Mouse (Mus musculus) ES-E14 (cell line): ENCODE measurements around the gene Atp8a1. TPM values are rescaled to one million over a fixed set of nuclear protein-coding genes. Genes with fewer than 3 reads are reported as not detected.

Experiments
- DNase-seq: peaks from one replicate; pipeline ENCODE4 v3.0.0-alpha.2; 2013; ENCODE audit warnings: low read depth, low spot score
- H3K27ac ChIP-seq: 2 replicates; pipeline ENCODE4 v1.5.1; 2012; ENCODE audit warnings: low read depth, mild to moderate bottlenecking, low read length, moderate library complexity, mixed read lengths; ENCODE audit not compliant: poor library complexity, insufficient read depth, severe bottlenecking
- H3K36me3 ChIP-seq: 2 replicates; pipeline ENCODE4 v1.6.1; 2012; ENCODE audit warnings: mild to moderate bottlenecking, low read length, moderate library complexity, mixed read lengths; ENCODE audit not compliant: control insufficient read depth, poor library complexity, insufficient read depth, severe bottlenecking
- H3K4me1 ChIP-seq, 2 experiments: fragments of 150-350 bp in 1 of 2; sonication (generic) in 1 of 2; 2 replicates each; pipeline ENCODE4 v1.6.1; 2012; ENCODE audit warnings: low read length in 2 of 2, mild to moderate bottlenecking in 1 of 2, mixed read lengths in 1 of 2; ENCODE audit not compliant: control insufficient read depth in 2 of 2, insufficient read depth in 2 of 2, poor library complexity in 1 of 2
- H3K4me3 ChIP-seq, 2 experiments: fragments of 150-350 bp in 1 of 2; sonication (generic) in 1 of 2; 2 replicates each; pipeline ENCODE4 v1.5.1; 2012; ENCODE audit warnings: low read length in 2 of 2, low read depth in 1 of 2, mild to moderate bottlenecking in 1 of 2, mixed read lengths in 1 of 2; ENCODE audit not compliant: insufficient read depth in 1 of 2, poor library complexity in 1 of 2, severe bottlenecking in 1 of 2
- H3K9ac ChIP-seq: 2 replicates; pipeline ENCODE4 v1.6.1; 2012; ENCODE audit warnings: low read depth, mild to moderate bottlenecking, low read length, mixed read lengths; ENCODE audit not compliant: poor library complexity, insufficient read depth, severe bottlenecking
- H3K9me3 ChIP-seq: fragments of 150-350 bp; sonication (generic); 2 replicates; pipeline ENCODE4 v1.6.1; 2012; ENCODE audit warnings: low read depth, mild to moderate bottlenecking, low read length; ENCODE audit not compliant: control insufficient read depth, insufficient read depth
- CHD2 ChIP-seq: IDR thresholded peaks from 2 replicates; pipeline ENCODE4 v1.6.1; 2014; ENCODE audit warnings: mild to moderate bottlenecking, low read depth, low read length, inconsistent platforms
- HCFC1 ChIP-seq: IDR thresholded peaks from 2 replicates; pipeline ENCODE4 v1.6.1; 2012; ENCODE audit warnings: low read length, inconsistent platforms, borderline replicate concordance; ENCODE audit not compliant: insufficient read depth
- MAFK ChIP-seq: IDR thresholded peaks from 2 replicates; pipeline ENCODE4 v1.6.1; 2014; ENCODE audit warnings: mild to moderate bottlenecking, low read depth, low read length, inconsistent platforms; ENCODE audit not compliant: insufficient read depth
- ZC3H11A ChIP-seq: IDR thresholded peaks from 2 replicates; pipeline ENCODE4 v1.6.1; 2012; ENCODE audit warnings: low read depth, mild to moderate bottlenecking, inconsistent platforms, low read length, borderline replicate concordance
- ZNF384 ChIP-seq: IDR thresholded peaks from 2 replicates; pipeline ENCODE4 v1.6.1; 2012; ENCODE audit warnings: low read depth, low read length, inconsistent platforms
- in situ Hi-C, 2 experiments: fragments of 600-800 bp; cut with MboI; formaldehyde crosslinking; loops; one replicate each; pipeline ENCODE4 v1.15.1; 2025; ENCODE audit warnings: low sequenced_read_pairs in 2 of 2, inconsistent platforms in 1 of 2; ENCODE audit not compliant: unreplicated experiment in 2 of 2
- total RNA-seq: library from RNA; depleted of rRNA; stranded (reverse); fragments of 300-350 nt; gene quantifications from 2 replicates; pipeline ENCODE4 v1.2.3, GENCODE M21; 2012

Atp8a1 gene
- total RNA-seq, 1 experiment = 13.7 TPM

DNA sequence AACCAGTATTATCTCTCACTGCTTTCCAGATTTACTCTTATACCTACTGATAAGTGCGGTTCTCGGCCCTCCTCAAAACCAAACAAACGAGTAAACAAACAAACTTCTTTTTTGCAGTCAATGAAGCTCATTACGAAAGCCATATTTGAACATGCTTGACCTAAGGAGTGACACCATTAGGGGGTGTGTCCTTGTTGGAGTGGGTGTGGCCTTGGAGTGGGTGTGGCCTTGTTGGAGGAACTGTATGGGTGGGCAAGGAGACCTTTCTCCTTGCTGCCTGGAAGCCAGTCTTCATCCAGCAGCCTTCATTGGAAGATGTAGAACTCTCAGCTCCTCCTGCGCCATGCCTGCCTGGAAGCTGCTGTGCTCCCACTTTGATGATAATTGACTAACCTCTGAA lies 13.4 kb downstream of the Atp8a1 start:
- Histone ChIP-seq H3K27ac (no peak overlapping the region), H3K36me3 (no peaks in the 10 kb centered on the region)
- in situ Hi-C loops = no loop called here

DNA sequence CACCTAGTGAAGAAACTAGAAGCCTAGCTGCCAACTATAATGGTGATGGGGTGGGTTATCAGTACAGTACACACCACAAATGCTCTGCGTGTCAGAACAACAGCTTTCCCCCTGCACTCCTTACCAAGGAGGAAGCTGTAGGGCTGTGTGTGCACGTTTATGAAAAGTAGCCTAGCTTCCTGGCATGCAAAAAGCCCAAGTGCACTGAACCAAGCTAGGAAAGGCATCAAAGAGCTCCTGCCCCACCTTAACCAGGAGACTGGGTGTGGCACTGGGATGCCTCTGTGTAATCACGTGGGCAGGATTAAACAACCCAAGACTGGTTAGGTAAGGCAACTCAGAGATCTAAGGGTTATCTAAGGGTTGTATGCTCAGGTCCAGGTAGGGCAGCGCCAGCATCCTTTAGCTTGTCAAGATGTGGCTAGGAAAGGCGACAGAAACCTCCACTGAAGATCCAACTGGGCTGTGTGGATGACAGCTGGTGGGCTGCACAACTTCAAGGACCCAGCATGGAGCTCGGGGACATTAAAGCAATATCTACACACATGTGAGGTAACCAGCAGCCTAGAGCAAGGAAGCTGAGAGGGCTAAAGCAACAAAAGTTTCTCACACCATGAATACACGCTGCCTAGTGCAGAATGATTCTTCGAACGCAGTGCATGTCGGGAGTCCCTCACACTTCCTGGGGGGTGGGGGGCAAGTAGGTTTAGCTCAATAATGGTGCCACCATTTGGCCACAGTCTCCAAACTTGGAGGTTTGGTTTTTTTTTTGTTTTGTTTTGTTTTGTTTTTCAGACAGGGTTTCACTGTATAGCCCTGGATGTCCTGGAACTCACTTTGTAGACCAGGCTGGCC lies 15.7 kb downstream of the Atp8a1 start:
- in situ Hi-C loops = no loop called here
- H3K36me3 ChIP-seq = no peaks in the 10 kb centered on the region
- no peak for DNase-seq
- H3K9me3 ChIP-seq = no peaks in the 10 kb centered on the region
- peaks cover 0 to 11% of the 10 kb centered on the region in 2 experiments; a peak in 2 of 4 replicates for H3K4me1 ChIP-seq
- no peak overlapping the region; the same call in 1 of the 2 replicates for H3K27ac ChIP-seq
- TF ChIP-seq ZC3H11A = no peak
- no peak for TF ChIP-seq CHD2
- no peak for TF ChIP-seq HCFC1
- TF ChIP-seq ZNF384 = no peak
- no peak for TF ChIP-seq MAFK
- no peak overlapping the region for H3K4me3 ChIP-seq
- no peak overlapping the region for H3K9ac ChIP-seq

More for the DNA sequence above, 13.4 kb downstream of the Atp8a1 start:
- no peak overlapping the region for H3K4me3 ChIP-seq
- no peak overlapping the region for H3K9ac ChIP-seq
- H3K9me3 ChIP-seq = no peaks in the 10 kb centered on the region
- TF ChIP-seq HCFC1 = no peak
- no peak for TF ChIP-seq ZC3H11A
- TF ChIP-seq MAFK = no peak
- no peak for TF ChIP-seq ZNF384
- no peak for TF ChIP-seq CHD2
- no peak for DNase-seq
- peaks cover 0 to 11% of the 10 kb centered on the region in 2 experiments; a peak in 2 of 4 replicates for H3K4me1 ChIP-seq

DNA sequence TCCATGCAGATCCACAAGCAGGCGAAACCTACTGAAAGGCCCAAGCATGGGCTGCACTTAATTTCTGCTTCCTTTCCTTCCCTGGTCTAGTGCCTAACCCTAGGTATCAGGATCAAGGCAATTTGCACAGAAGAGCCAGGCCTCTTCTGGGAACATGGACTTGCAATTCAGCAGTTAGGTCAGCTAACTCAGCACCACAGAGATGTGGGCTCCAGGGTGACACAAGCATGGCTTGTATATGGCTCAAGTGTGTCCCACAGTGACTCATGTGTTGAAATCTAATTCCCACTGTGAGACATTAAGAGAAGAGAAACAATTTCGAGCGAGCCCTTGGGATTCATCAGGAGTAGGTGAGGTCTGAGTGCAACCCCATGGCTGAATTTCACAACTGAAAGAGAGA lies 18.9 kb downstream of the Atp8a1 start:
- no peak overlapping the region for H3K4me3 ChIP-seq
- H3K9ac ChIP-seq = no peak overlapping the region
- H3K36me3 ChIP-seq = no peaks in the 10 kb centered on the region
- no peak for DNase-seq
- peaks cover 0 to 11% of the 10 kb centered on the region in 2 experiments; a peak in 2 of 4 replicates for H3K4me1 ChIP-seq
- TF ChIP-seq ZC3H11A (no peak), ZNF384 (no peak), MAFK (no peak), CHD2 (no peak), HCFC1 (no peak)
- no peak overlapping the region for H3K27ac ChIP-seq
- no peaks in the 10 kb centered on the region for H3K9me3 ChIP-seq
- in situ Hi-C loops = no loop called here

DNA sequence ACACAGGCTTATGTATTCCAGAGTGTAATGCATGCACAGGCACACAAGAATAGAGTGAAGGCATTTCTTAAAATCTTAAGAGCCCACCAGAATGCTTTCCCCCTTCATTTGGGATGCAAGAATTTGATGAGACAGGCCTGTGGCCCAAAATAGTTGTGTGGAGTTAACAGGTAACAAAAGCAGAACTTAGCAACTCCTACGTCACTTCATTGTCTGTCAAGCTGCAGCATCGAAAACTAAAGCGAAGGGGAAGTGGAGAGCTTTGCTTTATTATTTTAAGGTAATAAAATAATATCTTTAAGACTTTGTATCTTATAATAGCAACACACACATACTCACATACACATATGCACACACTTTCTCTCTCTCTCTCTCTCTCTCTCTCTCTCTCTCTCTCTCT lies 20.3 kb downstream of the Atp8a1 start:
- Histone ChIP-seq H3K9me3 (no peaks in the 10 kb centered on the region), H3K4me3 (no peak overlapping the region), H3K36me3 (no peaks in the 10 kb centered on the region), H3K4me1 (peaks cover 0 to 8% of the 10 kb centered on the region in 2 experiments; a peak in 2 of 4 replicates), H3K9ac (no peak overlapping the region), H3K27ac (no peak overlapping the region)
- no peak for DNase-seq
- in situ Hi-C loops = no loop called here
- TF ChIP-seq ZC3H11A = no peak
- no peak for TF ChIP-seq ZNF384
- no peak for TF ChIP-seq MAFK
- TF ChIP-seq HCFC1 = no peak
- TF ChIP-seq CHD2 = no peak
